Mouse (Mus musculus) liver (tissue): ENCODE measurements at regions not wholly inside any gene's neighbourhood (a gene's known extent, or its start where the extent isn't known, plus 50 kb on each side); places are given as distances from the start of the nearest gene placed in this dataset.

Source experiments
- DNase-seq: peaks from one replicate; pipeline ENCODE4 v3.0.0-alpha.2; 2020; ENCODE audit warnings: mixed read lengths

DNA sequence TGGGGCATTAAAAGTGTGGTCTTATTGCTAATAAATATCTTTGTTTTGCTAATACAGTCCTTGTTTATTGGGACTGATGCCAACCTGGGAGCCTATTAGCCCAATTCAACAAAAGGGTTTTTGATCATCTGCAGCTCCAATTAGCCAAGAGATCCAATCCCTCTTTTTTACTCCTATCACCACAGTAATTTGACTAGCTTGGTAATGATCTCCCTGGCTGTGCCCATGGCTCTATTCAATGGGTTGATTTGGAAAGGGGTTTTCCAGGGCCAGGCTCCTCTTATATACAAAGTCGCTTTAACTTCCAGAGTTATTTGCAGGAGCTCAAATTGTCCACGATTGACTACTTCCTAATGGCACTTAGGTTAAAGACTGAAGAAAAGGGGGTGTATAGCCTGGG, 145.1 kb upstream of the Adra1b start:
- no peak for DNase-seq

DNA sequence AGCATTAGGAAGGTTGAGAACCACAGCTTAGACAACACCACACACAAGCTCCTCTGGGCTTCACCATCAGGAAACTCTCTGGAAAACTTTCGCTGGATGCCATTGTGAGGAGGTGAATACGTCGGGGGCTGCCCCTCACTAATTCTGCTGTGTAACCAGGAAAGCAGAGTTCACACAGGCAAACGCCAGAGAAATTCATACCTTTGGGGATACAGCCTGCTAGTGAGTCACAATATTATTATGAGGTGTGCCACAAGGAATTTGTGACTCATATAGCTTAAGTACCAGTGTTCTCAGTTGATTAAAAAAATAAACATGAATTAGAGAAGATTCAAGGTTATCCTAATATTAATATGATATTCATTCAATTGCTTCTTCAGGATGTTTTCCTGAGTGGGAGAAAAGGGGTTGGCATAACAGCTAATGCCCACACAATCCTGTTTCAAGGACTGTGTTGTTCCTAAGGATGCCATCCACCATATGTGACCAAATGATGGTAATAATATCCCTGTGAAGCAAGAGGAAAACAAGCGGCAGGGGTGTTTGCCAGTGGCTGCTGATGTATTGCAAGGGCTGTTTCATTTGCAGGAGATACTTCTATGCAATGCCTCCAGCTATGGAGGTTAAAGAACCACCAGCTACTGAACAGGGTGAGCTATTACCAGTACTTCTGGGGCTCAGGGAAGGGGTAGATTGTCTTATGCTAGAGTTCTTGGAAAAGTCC, 148.4 kb upstream of the Adra1b start:
- DNase-seq = no peak

DNA sequence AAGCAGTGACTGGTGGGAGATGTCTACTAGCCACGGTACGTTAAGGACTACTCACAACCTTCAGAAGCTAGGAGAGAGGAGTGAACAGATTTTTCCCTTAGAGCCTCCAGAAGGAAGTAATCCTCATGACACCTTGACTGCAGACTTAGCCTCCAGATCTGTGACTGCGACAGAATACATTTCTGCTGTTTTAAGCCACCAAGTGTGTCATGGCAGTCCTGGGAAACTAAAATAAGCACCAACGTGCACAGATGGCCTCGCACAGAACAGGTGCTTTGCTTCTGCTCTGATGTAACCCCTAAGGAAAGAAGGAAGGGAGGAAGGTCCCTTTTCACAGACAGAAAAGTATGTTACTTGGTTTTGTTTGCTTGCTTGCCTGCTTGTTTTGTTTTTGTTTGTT, 151.5 kb upstream of the Adra1b start:
- DNase-seq = no peak

DNA sequence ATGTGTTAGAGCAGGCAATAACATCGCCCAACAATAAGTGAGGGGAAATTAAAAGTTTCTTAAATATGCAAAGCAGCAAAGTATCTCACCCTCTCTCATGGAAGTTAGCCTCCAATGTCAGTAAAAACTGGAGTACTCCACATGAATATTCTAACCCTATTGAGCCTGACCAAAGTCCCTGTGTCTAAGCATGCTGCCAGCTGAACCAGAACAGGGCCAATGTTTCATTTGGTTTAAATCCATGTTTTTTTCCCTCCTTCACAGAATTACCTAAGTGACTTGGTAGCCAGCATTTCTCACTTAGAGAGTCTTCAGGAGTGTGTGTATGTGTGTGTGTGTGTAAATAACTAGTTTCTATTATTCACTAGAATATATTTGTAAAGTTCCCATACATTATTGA, 161.4 kb upstream of the Adra1b start:
- DNase-seq = no peak

DNA sequence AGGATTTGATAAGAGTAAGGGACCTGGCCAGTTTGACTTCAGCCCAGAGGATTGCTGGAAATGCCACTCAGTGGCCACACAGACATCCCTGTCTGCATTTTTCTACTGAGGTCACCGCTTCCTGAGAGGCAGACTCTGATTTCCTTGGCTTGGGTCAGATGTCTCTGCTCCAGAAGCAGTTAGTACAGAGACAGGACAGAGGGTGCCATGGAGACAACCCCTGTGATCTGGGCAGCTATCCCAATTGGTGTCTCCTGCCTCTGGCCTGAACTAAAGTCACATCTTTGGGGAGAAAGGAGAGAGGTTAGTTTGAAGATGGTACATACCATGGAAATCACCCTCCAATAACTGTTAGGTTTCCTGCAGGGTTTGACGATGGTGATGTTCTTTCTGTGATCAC, 165.2 kb upstream of the Adra1b start:
- no peak for DNase-seq

DNA sequence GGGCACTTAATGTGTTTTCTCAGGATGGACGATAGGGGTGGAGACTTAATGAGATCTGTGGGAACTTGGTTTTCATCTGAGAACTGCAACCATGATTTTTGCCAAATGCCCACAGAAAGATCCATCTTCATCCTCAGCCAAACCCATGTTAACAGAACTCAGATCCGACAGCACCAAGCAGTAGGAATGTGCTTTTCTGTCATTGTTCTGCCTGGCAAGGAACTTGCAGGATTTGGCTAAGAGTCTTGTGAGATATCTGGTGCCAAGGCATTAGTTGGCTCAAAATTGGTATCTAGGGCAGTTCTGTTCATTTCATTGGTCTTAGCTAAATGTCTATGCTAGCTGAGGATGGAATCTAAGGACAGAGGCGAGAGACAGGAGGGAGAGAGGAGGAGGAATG, 182.7 kb upstream of the Adra1b start:
- DNase-seq = no peak

DNA sequence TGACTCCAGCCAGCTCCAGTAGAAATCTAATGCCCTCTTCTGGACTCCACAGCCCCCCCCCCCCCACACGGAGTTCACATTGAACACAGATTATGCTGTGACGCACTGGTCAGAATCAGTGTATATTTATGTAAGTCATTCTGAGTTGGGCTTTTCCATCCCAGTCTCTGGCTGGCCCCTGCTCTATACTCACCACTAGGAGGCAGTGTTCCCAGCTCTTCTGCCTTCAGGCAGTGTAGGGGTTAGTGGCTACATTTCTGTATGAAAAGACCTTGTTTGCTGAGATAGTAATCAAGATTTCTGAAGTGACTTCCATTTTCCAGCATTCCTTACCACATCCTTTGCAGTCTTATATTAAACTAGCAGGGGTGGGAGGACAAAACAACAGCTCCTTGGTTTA, 185.9 kb upstream of the Adra1b start:
- no peak for DNase-seq

DNA sequence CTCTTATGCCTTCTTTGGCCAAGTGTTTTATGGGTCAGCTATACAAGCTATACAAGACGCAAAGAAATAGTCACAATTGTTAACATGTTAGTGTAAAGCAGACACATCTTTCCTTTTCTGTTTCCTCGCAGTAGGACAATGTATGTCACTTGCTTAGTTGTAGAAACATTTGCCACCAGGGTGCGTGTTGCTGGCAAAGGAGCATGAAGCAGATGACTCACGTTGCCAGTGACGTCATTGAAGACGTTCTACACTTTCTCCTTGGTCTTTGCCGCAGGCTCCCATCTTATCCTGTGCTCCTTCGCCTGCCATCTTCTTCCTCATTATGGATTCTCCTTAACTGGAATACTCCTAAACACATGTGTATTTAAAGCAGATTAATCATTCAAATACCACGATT, 188.5 kb upstream of the Adra1b start:
- no peak for DNase-seq

DNA sequence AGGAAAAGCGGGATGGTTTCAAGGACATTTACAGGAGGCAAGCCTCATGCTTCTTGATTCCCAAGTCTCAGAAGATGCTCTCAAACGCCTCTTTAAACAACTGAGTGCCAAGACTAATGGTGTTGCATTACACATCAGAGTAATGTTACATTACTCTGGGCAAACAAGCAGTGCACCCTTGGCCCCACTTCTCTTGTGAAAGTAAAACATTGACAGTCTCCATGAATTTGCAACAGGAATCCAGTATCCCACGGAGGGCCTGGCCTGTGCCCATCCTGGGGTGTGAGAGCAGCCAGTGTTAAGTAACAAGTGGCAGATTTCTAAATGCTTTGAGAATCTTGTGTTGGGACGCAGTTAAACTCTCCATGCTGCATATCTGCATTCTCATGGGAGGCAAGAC, 194.3 kb upstream of the Adra1b start:
- DNase-seq = no peak

DNA sequence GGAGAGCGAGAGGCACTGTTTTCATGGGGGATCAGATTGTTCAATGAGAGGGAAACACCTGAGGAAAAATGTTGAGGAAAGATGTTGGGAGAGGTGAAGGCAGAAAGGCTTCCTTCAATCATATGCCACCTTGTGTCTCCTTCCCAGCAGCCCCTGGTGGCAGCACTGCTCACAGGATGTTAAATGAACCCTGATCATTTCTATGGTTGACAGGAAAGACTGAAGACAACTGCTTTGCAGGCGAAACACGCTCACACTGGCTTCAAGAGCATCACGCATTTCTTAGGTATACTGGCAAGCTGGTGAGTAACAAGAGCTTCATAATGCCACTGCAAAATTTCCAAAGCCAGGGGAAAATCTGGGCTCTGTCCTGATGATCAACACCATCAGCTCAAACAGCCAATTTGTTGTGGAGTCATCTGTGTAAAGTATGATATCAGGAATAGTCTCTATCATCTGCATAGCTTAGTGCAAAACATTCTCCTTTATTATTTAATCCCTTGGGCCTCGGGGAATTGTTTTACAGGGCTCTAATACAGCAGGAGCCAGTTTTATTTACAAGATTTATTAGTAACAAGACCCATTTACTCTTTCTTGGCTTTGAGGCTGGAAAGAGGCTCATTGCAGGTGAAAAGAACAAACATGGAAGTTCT, 202.3 kb upstream of the Adra1b start:
- no peak for DNase-seq

DNA sequence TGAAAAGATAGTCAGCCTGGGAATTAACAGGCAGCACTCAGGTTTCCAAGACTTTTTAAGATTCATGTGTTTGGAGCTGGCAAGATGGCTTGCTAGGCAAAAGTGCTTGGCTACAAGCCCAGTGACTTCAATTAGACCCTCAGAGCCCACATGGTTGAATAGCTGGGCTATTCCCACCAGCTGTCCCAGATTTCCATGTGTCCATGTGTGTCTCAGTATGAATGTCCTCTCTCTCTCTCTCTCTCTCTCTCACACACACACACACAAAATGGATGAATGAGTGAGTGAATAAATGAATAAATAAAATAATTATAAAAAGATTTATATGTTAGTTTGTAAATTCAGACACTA, 202.8 kb upstream of the Adra1b start:
- DNase-seq = no peak

DNA sequence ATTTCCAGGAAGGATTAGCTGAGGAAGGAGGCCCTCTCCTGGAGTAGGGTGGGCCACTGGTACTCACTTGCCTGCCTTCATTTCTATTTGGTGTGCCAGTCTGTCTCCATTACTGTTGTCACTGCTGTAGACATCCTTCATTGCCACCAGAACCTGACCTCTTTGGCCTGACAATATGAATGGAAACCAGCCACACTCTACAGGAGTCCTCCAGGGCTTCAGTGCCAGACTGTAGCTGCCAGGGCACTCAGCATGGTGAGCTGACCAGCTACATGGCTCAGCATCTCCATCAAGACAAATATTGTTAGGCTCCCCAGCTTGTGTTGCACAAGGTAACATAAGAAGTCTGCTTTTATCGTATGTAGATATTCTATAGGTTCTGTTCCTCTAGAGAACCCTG, 205.2 kb upstream of the Adra1b start:
- DNase-seq = no peak

DNA sequence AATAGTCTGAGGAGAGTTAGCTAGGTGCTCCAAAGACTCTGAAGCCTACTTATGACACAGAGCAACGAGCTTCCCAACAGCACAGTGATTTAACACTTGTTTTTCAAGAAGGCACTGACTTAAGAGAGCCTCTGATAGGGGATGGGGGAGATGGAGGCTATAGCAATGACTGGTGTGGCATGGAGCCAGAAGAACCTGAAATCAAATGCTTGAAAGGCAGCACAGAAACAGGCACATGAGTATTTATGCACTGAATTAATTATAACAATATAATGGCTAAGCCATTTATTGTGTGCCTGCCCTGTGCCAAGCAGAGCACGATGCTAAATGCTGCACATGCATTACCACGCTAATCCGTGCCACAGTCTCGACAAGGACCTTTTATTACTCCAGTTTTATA, 210.5 kb upstream of the Adra1b start:
- DNase-seq = no peak

DNA sequence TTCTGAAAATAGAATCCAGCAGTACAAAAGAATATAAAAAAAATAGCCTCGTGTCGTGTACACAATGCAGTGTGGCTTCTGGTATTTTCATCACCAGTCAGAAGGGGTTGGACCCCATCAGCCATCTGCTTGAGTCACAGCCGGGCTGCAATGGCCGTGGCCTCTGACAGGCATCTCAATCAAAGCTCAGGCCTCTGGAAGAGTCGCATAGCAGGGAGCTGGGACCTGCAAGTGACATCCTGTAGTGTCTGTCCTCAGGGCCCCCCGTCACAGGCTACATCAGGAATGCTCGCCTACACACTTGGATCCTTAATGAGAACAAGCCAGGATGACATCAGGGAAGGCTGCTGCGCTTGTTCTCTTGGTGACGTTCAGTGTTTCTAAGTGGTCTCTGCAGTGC, 226.1 kb upstream of the Adra1b start:
- no peak for DNase-seq

DNA sequence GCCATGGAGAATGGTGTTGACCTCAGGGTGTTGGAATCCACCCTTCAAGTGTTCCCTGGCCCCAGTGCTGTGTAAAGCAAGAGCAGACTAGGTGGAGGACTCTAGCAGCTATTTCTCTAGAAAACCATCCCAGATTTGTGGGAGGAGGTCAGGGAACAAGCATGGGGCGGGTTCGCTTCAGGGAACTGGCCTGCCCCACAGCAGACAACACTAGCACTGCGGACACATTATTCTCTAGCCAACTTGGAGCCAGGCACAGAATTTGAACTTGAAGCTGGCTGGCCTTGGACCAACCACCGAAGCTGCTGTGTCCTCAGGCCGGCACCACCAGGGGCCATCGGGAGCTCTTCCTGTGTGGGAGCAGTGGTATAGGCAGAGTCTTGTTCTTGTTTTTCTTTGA, 227.5 kb upstream of the Adra1b start:
- DNase-seq = no peak

DNA sequence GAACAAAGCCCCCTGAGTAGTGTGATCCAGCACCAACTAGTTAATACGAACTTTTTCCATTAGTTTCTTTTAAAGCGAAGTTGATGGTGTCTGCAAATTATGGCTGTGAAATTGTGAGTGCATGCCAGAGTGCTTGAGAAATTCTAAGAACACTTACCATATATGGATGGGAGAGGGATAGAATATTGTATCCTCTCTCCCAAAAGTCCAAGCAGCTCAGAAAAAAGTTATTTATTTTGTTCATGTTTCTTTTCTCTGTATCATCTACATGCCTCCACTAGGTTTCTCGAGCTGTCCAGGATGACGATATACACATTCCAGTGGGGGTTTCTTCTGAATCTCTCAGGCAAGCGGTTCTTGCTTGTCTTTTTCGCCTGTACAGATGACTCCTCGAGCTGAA, 232.2 kb upstream of the Adra1b start:
- DNase-seq = no peak

DNA sequence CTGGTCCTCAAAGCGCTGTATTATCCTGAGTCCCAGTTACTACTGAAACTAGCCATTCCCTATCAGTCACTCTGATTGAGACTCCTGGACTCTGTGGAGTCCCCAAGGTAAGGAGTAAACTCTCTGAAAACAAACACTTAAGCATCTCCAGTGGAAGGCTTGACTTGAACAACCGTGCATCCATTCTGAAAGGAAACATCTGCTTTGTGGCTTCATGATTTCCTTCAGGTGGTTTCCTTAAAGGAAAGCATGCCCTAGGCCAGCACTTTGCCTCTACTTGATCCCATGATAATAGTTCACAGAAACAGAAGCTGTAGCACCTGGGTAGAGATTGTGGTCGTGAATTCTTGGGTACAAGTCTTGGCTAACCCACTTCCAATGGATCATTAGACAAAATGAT, 235.0 kb upstream of the Adra1b start:
- no peak for DNase-seq

DNA sequence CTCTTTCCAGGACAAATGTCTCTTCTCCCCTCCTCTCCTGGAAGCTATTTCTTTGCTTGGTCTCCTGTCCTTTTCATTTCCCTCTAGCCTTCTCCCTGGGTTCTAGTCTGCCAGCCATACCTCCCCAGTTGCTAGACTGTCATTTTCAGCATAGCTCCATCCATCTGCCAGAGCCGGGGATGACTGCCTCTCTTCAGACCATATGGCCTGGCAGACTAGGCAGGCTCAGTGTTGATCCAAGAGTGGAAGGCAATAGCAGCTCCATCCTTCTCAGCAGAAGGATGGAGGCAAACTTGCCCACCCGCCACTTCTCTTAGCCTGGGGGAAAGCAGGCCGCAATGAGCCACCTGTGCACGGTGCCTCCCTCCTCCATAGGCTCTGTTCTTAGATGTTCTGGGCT, 242.0 kb upstream of the Adra1b start:
- DNase-seq = no peak

DNA sequence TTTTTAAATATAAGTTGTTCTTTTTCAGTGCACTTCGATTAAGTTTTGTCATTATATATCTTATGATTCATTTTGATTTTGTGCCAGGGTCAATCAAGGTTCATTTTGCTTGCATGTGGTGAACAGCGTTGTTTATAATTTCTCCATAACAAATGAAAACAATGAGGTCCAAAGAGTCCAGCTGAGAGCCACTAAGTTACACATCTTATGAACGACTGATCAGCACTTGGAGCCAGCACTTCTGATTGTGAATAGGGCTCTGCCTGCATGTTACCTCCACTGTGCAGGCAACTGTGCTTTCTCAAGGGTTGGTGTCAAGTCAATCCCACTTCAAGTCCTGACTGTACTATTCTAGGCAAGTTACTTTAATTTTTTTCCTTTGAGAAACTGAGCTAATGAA, 243.5 kb upstream of the Adra1b start:
- no peak for DNase-seq

DNA sequence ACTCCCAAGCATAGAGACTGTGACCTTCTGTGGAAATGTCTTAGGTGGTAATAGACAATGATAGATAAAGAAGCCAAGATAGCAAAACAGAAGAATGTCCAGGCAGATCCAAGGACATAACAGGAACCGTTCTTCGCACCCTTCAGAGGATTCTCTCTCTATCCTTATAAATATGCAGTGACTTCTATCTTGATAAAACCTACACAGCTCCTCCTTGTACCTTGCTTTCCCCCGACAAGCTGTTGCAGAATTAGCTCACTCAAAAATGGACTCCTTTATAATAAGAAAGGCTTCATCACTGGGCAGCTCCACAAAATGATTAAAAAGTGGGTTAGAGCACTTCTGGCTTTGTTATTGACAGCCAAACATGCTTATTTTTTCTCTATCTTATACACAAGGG, 245.4 kb upstream of the Adra1b start:
- DNase-seq = no peak

DNA sequence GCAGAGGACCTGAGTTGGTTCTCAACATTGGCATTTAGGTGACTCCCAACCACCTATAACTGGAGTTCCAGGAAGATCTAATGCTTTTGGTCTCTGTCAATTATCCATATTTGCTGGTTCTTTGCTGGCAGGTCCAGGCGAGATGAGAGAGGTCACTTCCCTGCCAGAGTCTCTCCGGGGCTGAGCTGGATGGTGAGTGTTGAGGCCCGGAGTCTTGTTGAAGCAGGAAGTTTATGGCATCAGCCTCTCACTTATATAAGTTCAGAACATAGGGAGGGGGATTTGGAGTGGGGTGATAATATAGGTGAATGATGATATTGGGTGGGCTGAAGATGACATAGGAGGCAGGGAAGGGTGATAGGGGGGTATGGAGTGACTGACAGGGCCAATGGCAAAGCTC, 246.3 kb upstream of the Il12b start:
- DNase-seq = no peak

DNA sequence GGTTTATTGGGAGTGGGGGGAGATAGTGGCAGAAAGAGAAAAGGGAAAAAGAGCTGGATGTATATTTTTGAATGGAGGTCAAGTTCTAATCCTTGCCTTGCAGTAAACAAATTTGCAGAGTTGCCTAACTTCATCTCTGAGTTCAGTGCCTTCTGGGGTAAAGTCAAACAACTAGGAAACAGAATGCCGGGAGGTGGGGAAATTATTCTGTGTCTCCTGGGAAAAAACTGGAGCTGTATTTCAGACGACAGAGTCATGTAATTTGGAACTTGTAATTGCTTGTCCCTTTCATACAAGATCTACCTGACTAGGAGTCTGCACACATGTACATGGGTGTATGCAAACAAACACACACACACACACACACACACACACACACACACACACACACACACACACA, 244.3 kb upstream of the Il12b start:
- no peak for DNase-seq

DNA sequence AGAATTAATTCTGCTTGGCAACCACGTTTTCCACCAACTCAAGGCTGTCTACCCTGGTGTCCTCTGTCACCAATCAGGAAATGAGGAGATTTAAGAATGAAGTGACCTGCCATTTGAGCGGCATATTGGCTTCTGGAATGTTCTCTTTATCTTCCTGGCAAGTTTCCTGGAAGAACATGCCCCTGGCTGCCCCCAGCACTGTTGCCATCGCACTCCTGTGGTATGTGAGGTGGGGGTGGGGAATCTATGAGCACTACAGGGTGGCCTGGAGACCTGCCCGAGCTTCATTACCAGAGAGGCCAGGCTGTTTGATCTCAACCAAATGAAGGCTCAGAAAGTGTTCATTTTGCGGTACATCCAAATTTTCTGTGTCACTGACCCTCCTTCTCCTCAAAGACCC, 243.8 kb upstream of the Il12b start:
- no peak for DNase-seq

DNA sequence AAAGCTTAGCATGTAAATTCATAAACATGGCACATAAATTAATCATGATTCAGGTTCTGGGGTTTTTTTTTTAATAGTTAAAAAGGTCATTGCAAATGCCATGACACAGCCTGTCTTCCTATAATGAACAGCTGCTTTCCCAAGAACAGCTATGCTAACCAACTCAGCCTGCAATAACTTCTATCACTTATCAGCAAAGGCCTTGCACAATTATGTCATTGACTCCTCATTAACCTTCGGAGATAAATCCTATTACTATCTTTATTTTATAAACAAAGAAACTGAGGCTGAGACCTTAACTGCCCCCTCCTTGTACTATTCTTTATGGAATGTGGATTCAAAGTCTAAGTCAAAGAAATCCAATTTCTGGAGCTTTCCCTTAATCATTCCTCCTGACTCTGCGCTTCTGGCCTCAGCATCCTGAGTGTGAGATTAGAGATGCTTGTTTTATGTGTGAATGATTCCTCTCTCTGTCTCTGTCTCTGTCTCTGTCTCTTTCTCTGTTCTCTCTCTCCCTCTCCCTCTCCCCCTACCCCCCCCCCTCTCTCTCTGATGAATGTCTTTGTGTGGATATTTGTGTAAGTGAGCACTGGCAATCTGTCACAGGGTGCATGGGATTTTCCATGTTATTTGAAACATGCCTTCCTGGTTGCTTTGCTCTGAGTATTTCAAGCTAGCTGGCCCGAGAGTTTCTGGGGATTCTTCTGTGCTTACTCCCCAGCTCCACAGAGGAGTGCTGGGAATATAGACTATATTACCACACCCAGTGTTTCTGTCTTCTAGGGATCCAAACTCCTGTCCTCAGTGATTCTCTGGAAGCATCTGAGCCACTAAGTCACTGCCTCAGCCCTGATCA, 243.1 kb upstream of the Il12b start:
- DNase-seq = no peak
